Mouse (Mus musculus) C2C12 (cell line): ENCODE results near the gene Exo1.

ENCODE experiments used
- CTCF ChIP-seq: IDR thresholded peaks from one replicate; pipeline ENCODE4 v1.5.1; 2011; ENCODE audit not compliant: control insufficient read depth, insufficient read depth, insufficient read length
- FOSL1 ChIP-seq: IDR thresholded peaks from one replicate; pipeline ENCODE4 v1.8.0; 2011; ENCODE audit warnings: mild to moderate bottlenecking, low read length; ENCODE audit not compliant: poor library complexity, insufficient read depth, severe bottlenecking

GRCm38 (mm10) chr1:175961786-175962185, 81.4 kb downstream of the Exo1 start:
- no peak for TF ChIP-seq FOSL1
- no peak for TF ChIP-seq CTCF
